Mouse (Mus musculus) kidney, postnatal 14 days (tissue): ENCODE measurements around the gene Ripor2.

Experiments used
- DNase-seq: peaks from one replicate; pipeline ENCODE4 v3.0.0; 2022; ENCODE audit warnings: mixed read lengths

Ripor2 gene

DNA sequence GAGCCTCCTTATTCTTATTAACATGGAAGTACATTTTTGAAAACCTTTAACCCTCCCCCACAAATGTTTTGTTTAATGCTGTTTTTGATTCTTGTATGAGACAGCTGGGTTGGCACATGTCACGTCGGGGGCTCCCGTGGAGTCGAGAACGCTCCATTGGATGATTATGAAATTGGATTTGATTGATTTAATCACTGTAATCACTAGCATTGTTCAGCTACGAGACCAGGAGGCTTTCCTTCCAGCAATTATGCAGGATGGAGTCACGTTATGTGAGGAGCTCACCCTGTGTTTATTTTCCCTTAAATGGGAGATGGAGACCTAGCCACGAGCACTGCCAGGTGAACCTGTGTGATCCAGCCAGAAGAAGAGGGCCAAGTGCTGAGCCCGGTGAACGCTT, at the start of gene Ripor2:
TSS of gene Ripor2 (plus strand) at position 357 of the 400 bp plus-strand sequence.
- no peak for DNase-seq

DNA sequence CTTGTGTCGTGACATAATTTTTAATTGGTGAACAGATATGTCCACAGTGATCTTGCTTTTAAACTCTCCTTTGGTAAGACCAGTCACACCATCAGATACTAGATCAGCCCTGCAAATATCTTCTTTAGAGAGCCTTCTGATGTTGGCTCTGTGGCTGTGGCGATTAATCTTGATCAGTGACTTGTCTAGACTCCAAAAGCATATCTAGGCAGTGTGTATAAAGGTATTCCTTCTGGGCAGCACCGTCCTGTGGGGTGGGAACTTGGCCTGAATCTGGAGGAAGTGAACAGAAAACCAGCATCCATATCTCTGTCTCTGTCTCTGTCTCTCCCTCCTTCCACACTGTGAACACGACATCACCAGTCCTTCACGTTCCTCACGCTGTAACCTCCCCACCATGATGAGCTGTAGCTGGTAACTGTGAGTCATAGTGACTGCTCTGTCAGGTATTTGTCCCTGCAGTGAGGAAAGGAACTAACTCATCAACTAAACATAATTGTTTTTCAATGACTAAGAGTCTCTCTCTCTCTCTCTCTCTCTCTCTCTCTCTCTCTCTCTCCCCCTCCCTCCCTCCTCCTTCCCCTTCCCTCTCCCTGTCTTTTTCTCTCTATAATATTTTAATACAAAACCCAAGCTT, 45.3 kb upstream of the Ripor2 start:
- no peak for DNase-seq

DNA sequence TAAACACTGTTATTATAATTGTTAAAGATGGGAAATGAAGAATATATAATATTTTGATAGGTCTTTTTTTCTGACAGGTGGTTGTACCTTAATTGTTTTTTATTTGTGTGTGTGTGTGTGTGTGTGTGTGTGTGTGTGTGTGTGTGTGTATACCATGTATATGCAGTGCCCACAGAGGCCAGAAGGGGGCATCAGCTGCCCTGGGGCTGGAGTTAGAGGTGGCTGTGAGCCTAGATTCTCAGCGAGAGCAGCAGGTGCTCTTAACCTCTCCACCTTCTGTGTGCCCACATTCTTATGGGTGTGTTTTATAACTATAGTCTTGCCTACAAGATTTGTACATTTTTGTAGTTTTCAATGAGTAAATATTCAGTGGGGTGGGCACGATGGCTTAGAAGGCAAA, 44.0 kb upstream of the Ripor2 start:
- no peak for DNase-seq

DNA sequence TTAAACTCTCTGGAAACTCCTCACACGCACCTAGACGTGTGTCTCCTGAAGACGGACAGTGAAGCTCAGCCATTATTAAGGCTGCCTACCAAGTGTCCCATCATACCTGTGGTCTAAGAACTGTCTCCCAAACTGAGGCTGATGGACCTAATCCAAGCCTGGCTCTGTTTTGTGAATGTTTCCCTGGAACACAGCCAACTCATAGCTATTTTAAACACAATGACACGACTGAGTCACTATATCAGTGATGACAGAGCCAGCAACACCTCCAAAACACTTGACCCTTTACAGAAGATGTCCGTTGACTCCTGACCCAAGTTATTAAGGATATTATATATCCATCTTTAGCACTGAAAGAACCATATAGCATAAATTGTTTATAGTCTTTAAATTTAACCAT, 43.0 kb upstream of the Ripor2 start:
- peak; percentile 7 for DNase-seq

DNA sequence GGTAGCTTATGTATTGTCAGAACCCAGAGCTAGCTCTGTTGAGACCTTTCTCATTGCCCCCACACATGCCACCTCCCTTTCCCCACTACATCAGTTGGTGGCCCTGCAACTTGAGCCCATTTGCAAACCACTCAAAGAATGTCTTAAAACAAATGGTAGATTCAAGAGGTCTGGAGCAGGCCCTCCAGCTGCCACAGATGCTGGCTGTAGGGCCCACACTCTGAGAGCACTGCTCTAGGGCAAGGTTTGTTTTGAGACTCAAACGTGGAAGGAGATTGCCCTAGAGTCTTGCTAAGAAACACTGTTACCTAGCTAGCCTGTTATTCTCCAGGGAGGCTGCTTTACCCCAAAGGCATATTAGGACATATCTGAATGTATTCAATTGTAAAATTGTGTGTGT, 36.3 kb upstream of the Ripor2 start:
- DNase-seq = no peak

DNA sequence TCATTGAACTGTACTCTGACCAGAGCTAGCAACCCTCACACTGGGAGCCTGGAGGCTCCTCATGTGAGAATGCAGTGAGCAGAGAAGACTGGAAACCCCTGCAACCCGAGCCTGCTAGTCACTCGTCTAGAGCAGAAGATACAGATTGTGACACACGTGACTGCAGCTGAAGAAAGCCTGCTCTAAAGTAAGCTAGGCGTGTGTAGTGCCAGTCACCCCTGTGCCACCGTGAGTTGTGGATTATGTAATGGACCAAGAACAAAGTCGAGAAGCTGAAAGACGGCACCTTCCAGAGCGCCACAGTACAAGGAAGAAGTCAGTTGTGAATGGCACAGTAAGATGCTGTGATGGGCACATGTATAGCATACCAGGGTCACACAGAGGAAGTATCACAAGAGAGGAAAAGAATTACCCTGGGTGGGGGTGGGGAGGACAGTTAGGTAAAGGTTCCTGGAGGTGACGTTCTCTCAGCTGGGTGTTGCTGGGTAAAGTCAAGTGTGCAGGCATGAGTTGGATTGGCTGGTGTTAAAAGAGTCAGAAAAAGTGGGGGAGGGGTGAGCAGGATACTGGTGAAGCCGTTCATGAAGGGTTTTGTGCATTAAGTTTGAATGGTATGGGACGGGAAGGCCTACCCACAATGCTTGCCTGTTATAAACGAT, 35.1 kb upstream of the Ripor2 start:
- no peak for DNase-seq

DNA sequence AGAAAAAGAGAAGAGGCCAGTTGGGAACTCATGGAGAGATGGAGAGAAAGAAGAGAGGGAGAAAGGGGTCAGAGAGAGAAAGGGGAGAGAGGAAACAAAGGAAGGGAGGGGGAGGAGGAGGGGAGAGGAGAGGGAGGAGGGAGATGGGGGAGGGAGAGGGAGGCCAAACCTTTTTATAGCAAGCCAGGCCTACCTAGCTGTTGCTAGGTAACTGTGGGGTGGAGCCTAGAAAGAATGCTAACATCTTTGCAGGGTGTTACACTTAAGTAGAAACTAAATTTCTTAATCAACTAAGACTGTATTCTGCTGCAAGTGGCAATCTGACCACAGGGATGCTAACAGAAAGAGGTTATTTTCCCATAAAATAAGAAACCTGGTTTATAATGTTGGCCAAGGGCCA, 33.1 kb upstream of the Ripor2 start:
- DNase-seq = no peak

DNA sequence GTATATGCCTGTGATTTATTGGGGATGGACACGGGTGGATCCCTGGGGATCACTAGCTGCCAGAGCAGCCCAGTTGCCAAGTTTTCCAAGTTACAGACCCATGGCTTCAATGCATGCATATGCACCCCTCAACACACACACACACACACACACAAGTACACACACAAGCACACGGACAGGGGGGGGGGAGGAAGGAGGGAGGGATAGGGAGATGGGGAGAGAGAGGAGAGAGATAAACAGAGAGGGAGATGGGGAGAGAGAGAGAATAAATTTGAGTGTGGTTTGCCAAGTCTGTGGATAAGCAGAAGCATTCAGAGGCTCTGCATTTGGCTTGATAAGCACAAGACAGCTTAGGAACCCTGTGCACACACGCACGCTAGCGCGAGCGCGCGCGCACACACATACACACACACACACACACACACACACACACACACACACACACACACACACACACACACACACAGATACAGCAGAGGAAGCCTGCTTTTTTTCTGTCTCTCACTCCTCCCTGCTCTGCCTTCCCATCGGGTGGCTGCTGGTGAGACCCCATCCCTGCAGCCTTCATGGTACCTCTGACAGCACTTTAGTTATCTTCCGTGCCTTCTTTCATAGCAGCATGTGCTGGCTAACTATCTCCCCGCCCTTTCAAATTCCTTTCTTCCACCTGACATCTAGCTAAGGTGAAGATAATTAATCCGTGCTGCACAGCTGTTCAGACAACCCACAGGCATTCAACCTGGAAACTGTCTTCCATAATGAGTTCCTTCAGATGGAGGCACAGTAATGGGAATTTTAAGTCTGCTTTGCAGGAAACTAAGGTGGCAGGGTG, 30.7 kb upstream of the Ripor2 start:
- DNase-seq = no peak

DNA sequence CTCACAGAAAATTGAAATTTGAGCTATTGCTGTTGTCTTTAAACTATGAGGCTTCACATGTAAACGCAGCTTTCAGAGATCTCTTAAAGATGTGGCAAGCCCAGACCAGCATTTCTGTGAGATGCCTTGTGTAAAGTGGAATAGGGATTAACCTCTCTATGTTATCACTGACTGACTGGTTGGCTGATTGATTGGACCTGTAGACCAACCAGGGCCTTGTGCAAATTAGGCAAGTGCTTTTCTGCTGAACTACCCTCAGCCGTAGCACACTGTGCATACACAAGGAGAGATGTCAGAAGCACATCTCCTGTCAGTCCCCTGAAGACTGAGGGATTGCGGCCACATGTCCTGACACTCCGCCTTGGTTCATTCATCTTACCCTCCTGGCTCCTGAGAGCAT, 29.9 kb upstream of the Ripor2 start:
- DNase-seq = no peak

DNA sequence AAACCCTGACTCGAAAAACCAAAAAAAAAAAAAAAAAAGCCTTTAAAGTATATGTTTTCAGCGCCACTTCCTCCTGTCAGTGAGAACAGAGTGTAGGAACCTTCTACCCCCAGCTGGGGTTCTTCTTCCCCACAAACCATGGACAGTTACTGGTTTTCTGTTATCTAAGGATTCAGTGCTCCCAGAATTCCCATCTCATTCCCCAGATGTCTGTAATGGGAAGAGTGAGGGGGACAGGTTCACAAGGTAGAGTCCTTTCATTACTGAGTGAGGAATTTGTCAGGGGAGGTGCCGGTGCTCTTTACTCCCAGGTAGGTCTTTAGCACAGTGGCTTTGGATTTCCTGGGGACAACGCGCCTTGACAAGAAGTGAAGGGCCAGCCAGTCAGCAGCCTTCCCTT, 20.6 kb upstream of the Ripor2 start:
- DNase-seq = no peak

DNA sequence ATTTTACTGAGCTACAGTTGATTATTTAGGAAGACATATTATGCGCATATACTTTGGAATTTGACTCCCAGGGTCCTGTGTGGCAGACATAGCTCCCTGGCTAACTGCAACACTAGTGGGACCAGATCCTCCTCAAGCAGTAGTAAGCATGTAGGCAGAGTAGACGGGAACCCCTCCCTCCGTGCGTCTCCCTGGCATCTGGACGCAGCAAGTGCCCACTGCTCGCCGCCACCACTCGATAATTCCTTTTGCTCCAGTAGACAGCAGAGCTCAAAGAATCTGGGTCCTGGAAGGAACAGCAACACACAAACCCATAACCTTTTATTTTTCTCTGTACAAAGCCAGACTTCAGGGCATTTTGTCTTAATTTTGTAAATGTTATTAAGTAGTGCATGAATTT, 17.3 kb upstream of the Ripor2 start:
- no peak for DNase-seq

DNA sequence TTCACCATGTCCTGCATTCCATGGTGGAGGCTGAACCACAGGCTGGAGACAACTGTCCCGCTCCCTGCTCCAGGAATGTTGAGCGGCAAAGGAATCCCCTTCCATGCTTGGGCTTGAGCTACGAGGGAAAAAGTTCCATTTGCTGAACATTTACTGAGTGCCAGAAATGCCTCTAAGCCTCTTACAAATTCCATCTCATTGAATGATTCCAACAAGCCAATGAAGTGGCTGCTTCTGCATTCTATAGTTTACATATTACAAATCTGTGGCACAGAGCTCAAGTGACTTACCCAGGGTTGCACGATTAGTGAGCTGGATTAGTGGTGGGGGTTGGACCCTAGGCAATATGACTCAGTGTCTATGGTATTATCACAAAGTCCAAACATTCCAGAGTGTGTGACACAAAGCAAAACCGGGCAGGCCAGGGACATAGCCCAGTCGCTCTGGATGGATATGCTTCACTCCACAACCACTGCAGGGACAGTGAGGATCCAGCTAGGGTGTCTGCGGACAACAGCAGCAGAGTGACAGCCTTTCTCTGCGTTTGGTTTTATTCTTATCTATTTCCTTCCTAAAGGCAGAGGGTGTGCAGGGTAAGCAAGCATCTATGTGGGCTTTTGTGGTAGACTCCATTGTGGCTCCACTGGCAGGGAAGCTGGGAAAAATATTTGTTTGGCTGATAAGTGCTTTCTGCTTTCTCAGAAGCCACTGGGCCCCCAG, 16.6 kb upstream of the Ripor2 start:
- peak; percentile 47 for DNase-seq

DNA sequence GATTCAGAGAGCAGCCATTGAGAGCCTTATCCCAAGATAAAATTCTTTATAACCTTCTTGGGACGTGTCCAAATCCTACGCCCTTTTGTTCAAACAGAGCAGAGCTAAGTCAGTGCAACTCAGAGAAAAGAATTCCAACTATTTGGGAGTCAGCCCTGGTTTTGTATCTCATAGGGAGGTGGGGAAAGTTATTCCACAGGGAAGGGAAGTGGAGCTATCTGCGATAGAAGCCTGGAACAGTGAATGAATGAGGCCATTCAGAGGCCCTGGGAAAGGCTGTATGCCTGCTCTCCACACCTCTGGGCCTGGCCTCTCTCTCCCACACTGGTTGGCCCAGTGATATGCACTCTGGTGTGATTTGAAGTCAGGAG, 16.1 kb upstream of the Ripor2 start:
- peak; percentile 59 for DNase-seq

DNA sequence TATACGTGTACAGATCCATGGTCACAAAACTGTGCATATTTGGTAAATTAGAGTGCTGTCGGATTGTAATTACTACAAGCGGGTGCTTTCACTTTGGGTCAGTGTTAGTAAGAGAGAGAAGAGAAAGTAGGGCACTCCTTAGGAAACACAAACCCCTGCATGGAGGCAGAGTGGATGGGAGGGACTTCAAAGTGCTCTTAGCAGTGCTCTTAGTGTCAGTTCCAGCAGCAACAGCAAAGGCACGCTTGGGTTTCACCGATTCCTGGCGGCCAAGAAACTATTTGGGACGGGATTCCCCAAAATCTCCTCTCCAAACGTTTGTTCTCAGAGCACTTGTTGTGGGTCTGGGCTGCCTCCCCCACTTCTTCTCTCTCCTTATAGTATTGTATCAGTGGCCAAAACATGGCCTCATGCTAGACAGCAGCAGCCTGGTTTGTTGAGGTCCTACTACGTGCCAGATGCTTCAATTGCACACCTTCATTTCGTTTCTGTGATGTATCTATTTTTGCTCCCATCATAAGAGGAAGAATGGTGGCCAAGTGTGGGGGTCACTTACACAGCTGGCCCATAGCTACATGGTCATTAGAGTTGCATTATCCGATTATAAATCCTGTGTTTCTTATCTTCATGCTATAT, 14.7 kb upstream of the Ripor2 start:
- DNase-seq = no peak

DNA sequence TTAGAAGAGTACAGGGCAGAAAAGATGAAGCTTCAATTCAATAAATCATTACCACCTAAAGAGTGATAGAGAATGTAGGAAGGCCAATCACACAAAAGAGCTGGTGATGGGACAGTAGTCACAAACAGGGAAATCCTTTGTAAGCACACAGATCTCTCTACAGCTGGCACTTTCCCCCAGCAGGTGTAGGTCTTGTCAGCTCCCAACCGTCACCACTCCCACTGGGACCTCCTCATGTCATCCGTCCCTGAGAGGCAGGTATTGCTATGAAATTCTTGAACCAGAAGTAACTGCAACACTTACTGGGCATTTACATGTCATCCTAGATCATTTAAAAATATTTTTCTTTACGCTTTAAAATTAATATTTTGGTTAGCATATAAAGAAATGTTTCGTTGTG, 12.9 kb upstream of the Ripor2 start:
- no peak for DNase-seq

DNA sequence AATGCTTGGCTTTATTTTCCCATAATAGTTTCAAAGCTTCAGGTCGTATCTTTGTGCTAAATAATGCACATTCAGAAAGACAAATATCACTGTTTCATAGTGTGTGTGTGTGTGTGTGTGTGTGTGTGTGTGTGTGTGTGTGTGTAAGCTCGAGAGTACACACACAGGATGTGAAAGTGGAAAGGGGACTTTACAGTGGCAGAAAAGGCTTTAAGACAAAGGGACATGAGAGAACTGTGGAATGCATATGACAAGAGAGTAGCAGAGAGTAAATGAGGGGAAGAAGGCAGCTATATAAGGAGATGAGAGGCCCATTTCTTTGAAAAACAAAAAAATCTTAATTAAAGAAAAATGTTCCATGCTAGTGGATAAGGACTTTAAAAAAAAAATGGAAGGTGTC, 11.3 kb upstream of the Ripor2 start:
- no peak for DNase-seq

DNA sequence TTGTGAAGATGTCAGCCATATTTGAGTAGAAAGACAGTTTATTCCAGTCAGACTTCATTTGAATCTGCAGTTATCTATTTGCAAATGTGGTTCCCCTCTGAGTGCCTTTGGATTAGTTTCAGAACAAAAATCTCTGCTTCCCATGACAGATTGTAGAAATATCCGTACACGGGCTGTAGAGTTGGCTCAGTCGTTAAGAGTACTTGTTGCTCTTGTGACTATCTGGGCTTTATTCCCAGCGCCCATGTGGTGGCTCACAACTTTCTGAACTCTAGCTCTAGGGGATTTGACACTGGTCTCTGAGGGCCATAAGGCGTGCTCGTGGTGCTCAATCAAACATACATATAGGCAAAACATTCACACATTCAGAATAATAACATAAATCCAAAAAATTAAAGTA, 10.1 kb upstream of the Ripor2 start:
- DNase-seq = peak; percentile 16

DNA sequence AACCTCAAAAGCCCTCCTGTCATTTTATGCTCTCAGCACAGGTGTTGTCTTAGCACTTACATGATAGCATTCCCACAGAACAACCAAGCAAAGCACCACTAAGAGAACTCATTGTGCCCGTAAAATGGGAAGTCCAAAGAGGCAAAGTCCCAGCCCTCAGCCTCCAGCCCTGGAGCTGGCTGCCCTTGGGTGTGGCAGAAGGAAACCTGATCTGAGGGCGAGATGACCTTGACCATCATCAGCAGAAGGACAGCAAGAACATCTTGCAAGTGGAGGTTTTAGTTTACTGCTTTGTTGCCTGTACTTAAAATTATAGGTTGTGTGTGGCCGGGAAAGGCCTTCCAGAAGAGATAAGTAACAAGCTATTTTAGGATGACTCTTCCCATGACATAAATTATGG, 6.9 kb upstream of the Ripor2 start:
- DNase-seq = no peak

DNA sequence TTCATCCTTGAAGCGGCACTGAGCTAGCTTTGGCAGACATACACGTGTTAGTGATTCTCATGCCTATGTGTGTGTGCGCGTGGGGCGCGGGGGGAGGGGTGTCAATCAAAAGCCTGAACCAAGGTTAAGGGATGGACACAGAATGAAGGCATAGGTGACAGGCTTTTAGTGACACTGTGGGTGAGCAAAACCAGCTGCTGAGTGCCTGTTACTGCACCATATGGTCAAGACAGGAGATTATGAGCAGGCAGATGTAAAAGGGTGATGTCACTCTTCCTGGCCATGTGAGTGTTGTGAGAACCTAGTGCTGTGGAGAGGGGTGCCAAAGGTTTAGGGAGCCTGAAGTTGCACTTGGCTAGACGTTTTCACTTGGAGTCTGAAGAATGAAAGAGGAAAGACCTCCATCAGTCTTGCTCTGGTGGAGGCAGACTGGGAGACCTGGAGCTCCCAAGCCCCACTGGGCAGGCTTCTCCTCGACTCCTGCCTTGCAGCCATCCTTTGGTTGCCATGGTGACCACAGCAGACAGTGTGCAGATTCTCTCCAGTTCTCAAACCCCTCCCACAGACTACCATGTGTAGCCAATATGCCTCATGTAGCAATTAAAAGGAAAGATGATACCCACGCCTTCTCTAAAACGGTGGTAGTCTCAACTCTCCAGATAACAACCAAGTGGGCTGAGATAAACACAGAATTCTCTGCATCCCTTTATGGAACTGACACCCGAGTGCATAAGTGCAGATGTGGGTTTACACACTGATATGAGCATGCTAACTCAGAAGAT, 5.5 kb upstream of the Ripor2 start:
- DNase-seq = no peak

DNA sequence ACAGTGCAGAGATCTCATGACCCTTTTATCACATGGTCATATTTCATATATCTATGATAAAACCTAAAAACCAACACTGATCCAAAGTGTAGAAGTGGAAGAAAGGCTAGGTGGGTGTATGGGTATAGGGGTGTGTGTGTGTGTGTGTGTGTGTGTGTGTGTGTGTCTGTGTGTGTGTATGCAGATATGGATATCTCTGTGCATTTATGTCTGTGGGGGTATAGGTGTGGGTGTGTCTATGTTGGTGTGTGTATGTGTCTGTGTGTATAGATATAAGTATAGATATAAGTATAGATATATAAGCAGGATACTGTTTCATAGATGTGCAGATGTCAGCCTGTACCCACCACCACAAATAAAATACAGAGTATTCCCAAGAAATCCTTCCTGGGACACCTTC, 3.7 kb upstream of the Ripor2 start:
- DNase-seq = no peak

DNA sequence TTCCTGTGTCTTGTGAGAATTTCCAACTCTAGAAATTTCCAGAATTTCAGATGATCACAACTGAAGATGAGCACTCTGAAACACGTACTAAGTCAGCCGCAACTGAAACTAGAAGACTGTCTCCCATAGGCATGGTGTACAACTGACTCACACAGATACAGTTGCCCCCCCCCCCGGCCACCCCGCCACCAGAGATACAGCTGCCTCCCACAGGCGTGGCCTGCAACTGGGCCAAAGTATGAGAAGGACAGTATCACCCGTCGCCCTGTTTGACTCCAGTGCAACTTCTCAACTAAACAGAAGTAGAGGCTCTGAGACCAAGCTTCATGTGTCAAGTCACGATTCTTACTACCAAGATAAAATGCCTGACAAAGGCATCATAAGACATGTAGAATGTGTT, 1.2 kb upstream of the Ripor2 start:
- no peak for DNase-seq

DNA sequence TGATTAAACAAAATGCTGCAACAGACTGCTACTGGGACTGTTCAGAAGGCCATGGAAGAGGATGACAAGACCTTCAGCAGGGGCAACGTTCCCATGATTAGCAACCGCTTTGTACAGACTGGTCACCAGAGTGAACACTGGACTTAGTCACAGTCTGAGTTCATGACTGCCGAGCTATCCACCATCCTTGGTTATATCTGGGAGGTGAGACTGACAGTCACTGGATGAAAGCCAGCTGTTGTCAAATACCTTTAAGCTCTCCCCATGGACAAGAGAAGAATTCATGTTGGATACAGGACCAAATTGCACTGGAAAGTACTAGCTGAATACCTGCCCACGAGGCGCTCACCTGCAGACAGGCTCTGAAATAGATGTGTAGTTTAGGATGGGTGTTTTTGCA, 2.4 kb downstream of the Ripor2 start:
- DNase-seq = no peak
